Mouse (Mus musculus) Patski (cell line): Measurements from ENCODE around the gene Gm42906. TPM values are rescaled to one million over a fixed set of nuclear protein-coding genes. Genes with fewer than 3 reads are reported as not detected.

Experiments used
- ATAC-seq: fragments of 100-300 bp; one replicate; pipeline ENCODE4 v1.8.0; 2021
- CTCF ChIA-PET: fragments of 350-600 bp; sonication (Branson Sonifier 250); formaldehyde crosslinking; loops from one replicate; lab custom pipeline; 2022; ENCODE audit warnings: inconsistent platforms; lab: Charles Lee
- POLR2A ChIA-PET: fragments of 350-600 bp; sonication (Branson Sonifier 250); formaldehyde crosslinking; loops from one replicate; lab custom pipeline; 2022; ENCODE audit warnings: antibody characterized with exemption, inconsistent platforms; lab: Charles Lee
- DNase-seq: peaks from one replicate; pipeline ENCODE4 v3.0.0-alpha.2; 2011; ENCODE audit warnings: low read depth, low spot score
- H3K27me3 ChIP-seq: fragments of 371-371 bp; one replicate; pipeline ENCODE4 v1.5.1; 2021
- CTCF ChIP-seq: fragments of 100-300 bp; IDR thresholded peaks from one replicate; pipeline ENCODE4 v1.5.1; 2021
- in situ Hi-C: fragments of 300-500 bp; cut with MboI; formaldehyde crosslinking; loops from 3 replicates; pipeline ENCODE4 v1.11.1; 2018; ENCODE audit warnings: low pct_unique_long_range_greater_than_20kb, mixed read lengths
- polyA plus RNA-seq: library from polyadenylated mRNA; unstranded; gene quantifications from one replicate; pipeline ENCODE4 v1.2.3, GENCODE M21; 2021

Gene Gm42906
- polyA plus RNA-seq, 1 experiment from 2014 or later = not detected

- ATAC-seq (no peak), DNase-seq (no peak)
- POLR2A ChIA-PET = no interaction called here
- CTCF ChIA-PET = no interaction called here
- no peak for TF ChIP-seq CTCF
- in situ Hi-C loops = no loop called here
- no peaks in the 10 kb centered on the region for H3K27me3 ChIP-seq
Observed at GRCm38 (mm10) chr5:151020831-151021230, 407.1 kb downstream of the Gm42906 start.

GRCm38 (mm10) chr5:151020031-151020820, 407.7 kb downstream of the Gm42906 start:
- CTCF ChIA-PET = interaction anchor here (0.9 kb wide), 1 partner anchor 74 kb away, joined by 5 read pairs; no protein-coding TSS in a partner anchor
- POLR2A ChIA-PET = interaction anchor here (0.6 kb wide), 1 partner anchor 134 kb away, joined by 3 read pairs; no protein-coding TSS in a partner anchor
- in situ Hi-C loops = no loop called here
- DNase-seq (no peak), ATAC-seq (no peak)
- no peak for TF ChIP-seq CTCF
- H3K27me3 ChIP-seq = no peaks in the 10 kb centered on the region

GRCm38 (mm10) chr5:151018959-151019358, 409.0 kb downstream of the Gm42906 start:
- no peaks in the 10 kb centered on the region for H3K27me3 ChIP-seq
- ATAC-seq (no peak), DNase-seq (no peak)
- CTCF ChIA-PET = no interaction called here
- in situ Hi-C loops = no loop called here
- TF ChIP-seq CTCF = no peak
- POLR2A ChIA-PET = no interaction called here

GRCm38 (mm10) chr5:151018450-151018849, 409.5 kb downstream of the Gm42906 start:
- no peak for TF ChIP-seq CTCF
- no peaks in the 10 kb centered on the region for H3K27me3 ChIP-seq
- in situ Hi-C loops = no loop called here
- POLR2A ChIA-PET = no interaction called here
- no peak for ATAC-seq
- DNase-seq = no peak
- CTCF ChIA-PET = interaction anchor here (0.8 kb wide), 1 partner anchor 123 kb away, joined by 3 read pairs; no protein-coding TSS in a partner anchor

Other genes starting within 250 kb of the Gm42906 start
- gene Stard13, start 194.3 kb downstream of the Gm42906 start, polyA plus RNA-seq = 59.4 TPM
- gene Vmn2r18, start 177.9 kb upstream of the Gm42906 start, polyA plus RNA-seq = not detected
- gene Rfc3, start 223.1 kb upstream of the Gm42906 start, polyA plus RNA-seq = 38.3 TPM